Mouse (Mus musculus) CD4-positive, CD25-positive, alpha-beta regulatory T cell (primary cell): Measurements from ENCODE around the gene Myh9. TPM values are rescaled to one million over a fixed set of nuclear protein-coding genes. Genes with fewer than 3 reads are reported as not detected.

ENCODE experiments used
- polyA plus RNA-seq: library from polyadenylated mRNA; unstranded; fragments of 100-300 nt; shearing (Covaris generic); gene quantifications from one replicate; pipeline ENCODE4 v1.2.1, GENCODE M21; 2017

The Myh9 gene
- 306 TPM for polyA plus RNA-seq

GRCm38 (mm10) chr15:77842047-77842843 is at the start of gene Myh9:
TSS of gene Myh9 (minus strand) at chr15:77842175.

GRCm38 (mm10) chr15:77756848-77757247 is 85.1 kb downstream of the Myh9 start, which contains the start of gene Apol8:
TSS of gene Apol8 (minus strand) at chr15:77757003.

DNA sequence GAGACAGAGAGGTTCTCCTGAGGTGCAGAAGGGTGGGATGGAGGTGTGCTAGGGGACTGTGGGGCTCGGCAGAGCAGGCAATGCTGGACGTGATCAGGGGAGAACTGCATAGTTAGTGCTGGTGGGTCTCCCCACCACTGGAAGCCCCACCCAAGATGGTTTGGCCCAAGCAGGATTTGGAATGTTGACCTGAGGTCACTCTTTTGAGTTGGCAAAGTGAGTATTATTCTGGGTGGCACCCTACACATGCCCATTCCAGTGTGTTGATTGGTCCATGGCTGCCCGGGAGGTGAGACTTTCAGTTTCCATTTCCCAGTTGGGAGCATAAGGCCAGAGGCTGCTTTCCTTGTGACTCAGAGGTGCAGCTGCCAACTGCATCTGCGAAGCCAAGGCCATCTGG is 113.2 kb downstream of the Myh9 start, which contains the start of gene Apol9b:
Apol9b (plus strand) TSS at position 301 of the 400 bp plus-strand sequence.

Other genes starting within 250 kb of the Myh9 start
- gene Apol10b, start 246.1 kb downstream of the Myh9 start, polyA plus RNA-seq = 2.4 TPM
- gene Gm36245, start 242.9 kb downstream of the Myh9 start, polyA plus RNA-seq = not detected
- gene Apol11b, start 198.9 kb downstream of the Myh9 start, polyA plus RNA-seq = 0.26 TPM
- gene Apol7e, start 143.3 kb downstream of the Myh9 start, polyA plus RNA-seq = 86.8 TPM
- 59.4 TPM for gene Apol9b, start 113.1 kb downstream of the Myh9 start, polyA plus RNA-seq
- 0.39 TPM for gene Apol8, start 85.2 kb downstream of the Myh9 start, polyA plus RNA-seq
- gene Txn2, start 86.8 kb upstream of the Myh9 start, polyA plus RNA-seq = 234 TPM
- 6.1 TPM for gene Foxred2, start 114.5 kb upstream of the Myh9 start, polyA plus RNA-seq
- 204 TPM for gene Eif3d, start 128.6 kb upstream of the Myh9 start, polyA plus RNA-seq